In genomic region chr5:90364526-90364925, GRCm38 (mm10) we compare ENCODE assay signal across 8 mouse cellular contexts. TPM values are rescaled to one million over a fixed set of nuclear protein-coding genes. Genes with fewer than 3 reads are reported as not detected.
DNase-seq lines count a peak whose midpoint lies in the region; ATAC-seq lines count a peak whose summit lies in the region.

No protein-coding gene starts in this region.

- peak; percentile 40 for DNase-seq in 3134 (ENCODE audit: extremely low read depth, insufficient read length, low spot score)
- DNase-seq in adrenal gland, adult (ENCODE audit: inconsistent age in 2 of 2, low spot score in 1 of 2) = peak; percentile 74 to 94
- DNase-seq in embryonic facial prominence, embryonic 11.5 days (ENCODE audit: low spot score) = peak; percentile 79
- peak; percentile 81 to 88 for DNase-seq in heart, adult 18-20 months
- DNase-seq in kidney, adult 18-20 months = peak; percentile 73
- DNase-seq in left cerebral cortex, postnatal 4 days = peak; percentile 58
- peak; percentile 91 for DNase-seq in midbrain, embryonic 11.5 days (ENCODE audit: low spot score, missing footprints)
- peak; percentile 67 to 81 for DNase-seq in spleen, postnatal 10 days (ENCODE audit: low spot score in 2 of 2)

- 6% methylated on average over 6 of the region's 6 CpGs for WGBS in embryonic facial prominence, embryonic 11.5 days
- WGBS in midbrain, embryonic 11.5 days = 6% methylated on average over 6 of the region's 6 CpGs

- H3K9me3 ChIP-seq in embryonic facial prominence, embryonic 11.5 days (replicated peaks; ENCODE audit: control insufficient read depth, low read length) = no peaks in the 10 kb centered on the region
- H3K9me3 ChIP-seq in midbrain, embryonic 11.5 days (ENCODE audit: control insufficient read depth, low read length) = no peaks in the 10 kb centered on the region

- intact Hi-C loops in left cerebral cortex, postnatal 4 days (cut with DNase I) = loop anchor here (10.0 kb wide), 1 partner anchor 140 kb away; the partner anchor contains the start of gene Cox18

- H3K9ac ChIP-seq in embryonic facial prominence, embryonic 11.5 days (replicated peaks; ENCODE audit: low read length) = peak overlapping the region; percentile 96
- peak overlapping the region; percentile 97 for H3K9ac ChIP-seq in midbrain, embryonic 11.5 days (ENCODE audit: low read length)

- H3K4me1 ChIP-seq in embryonic facial prominence, embryonic 11.5 days (ENCODE audit: control insufficient read depth, insufficient read depth, low read length) = no peaks in the 10 kb centered on the region
- H3K4me1 ChIP-seq in midbrain, embryonic 11.5 days (ENCODE audit: control insufficient read depth, insufficient read depth, low read length) = peaks cover 9% of the 10 kb centered on the region

- peak overlapping the region; percentile 94 for H3K4me3 ChIP-seq in embryonic facial prominence, embryonic 11.5 days (ENCODE audit: low read depth, low read length)
- H3K4me3 ChIP-seq in midbrain, embryonic 11.5 days (ENCODE audit: low read depth, low read length) = peak overlapping the region; percentile 97

- H3K27ac ChIP-seq in embryonic facial prominence, embryonic 11.5 days (replicated peaks; ENCODE audit: low read depth, low read length) = no peak overlapping the region
- no peak overlapping the region for H3K27ac ChIP-seq in midbrain, embryonic 11.5 days (ENCODE audit: low read depth, low read length)

- H3K4me2 ChIP-seq in embryonic facial prominence, embryonic 11.5 days (ENCODE audit: low read depth, low read length) = peak overlapping the region; percentile 52
- peak overlapping the region; percentile 58 for H3K4me2 ChIP-seq in midbrain, embryonic 11.5 days

- H3K36me3 ChIP-seq in embryonic facial prominence, embryonic 11.5 days (replicated peaks; ENCODE audit: control insufficient read depth, insufficient read depth, low read depth, low read length) = no peaks in the 10 kb centered on the region
- H3K36me3 ChIP-seq in midbrain, embryonic 11.5 days (ENCODE audit: control insufficient read depth, insufficient read depth, low read length) = no peaks in the 10 kb centered on the region

- ATAC-seq in embryonic facial prominence, embryonic 11.5 days (replicated peaks; ENCODE audit: insufficient number of reproducible peaks, low FRiP score, low TSS enrichment, low read depth) = no peak
- ATAC-seq in midbrain, embryonic 11.5 days (ENCODE audit: low FRiP score) = no peak

- H3K27me3 ChIP-seq in embryonic facial prominence, embryonic 11.5 days (ENCODE audit: control insufficient read depth, insufficient read depth, low read length) = no peaks in the 10 kb centered on the region
- H3K27me3 ChIP-seq in midbrain, embryonic 11.5 days (ENCODE audit: control insufficient read depth, insufficient read depth, low read length) = no peaks in the 10 kb centered on the region

RNA-seq across cellular contexts. Expression of gene Ankrd17, which starts 1.9 kb away (rescaled TPM):
- polyA plus RNA-seq in embryonic facial prominence, embryonic 11.5 days (2014; fragmentation: Nextera tagmentation; extraction: Ambion mirVana) = 27.8 and 28.8 TPM in 2 replicates
- total RNA-seq in heart, adult 18-20 months (2021) = 10 to 100 TPM; 61.8 to 67.9 TPM
- 100 to 1,000 TPM; 119 to 122 TPM for total RNA-seq in left cerebral cortex, postnatal 4 days (2021)
- 27.7 and 30.5 TPM in 2 replicates for polyA plus RNA-seq in midbrain, embryonic 11.5 days (2014; fragmentation: Nextera tagmentation; extraction: Ambion mirVana)

RNA-seq across cellular contexts. Expression of gene Gm9958, which starts 2.5 kb away (rescaled TPM):
- 6.5 and 8.4 TPM in 2 replicates for polyA plus RNA-seq in embryonic facial prominence, embryonic 11.5 days (2014; fragmentation: Nextera tagmentation; extraction: Ambion mirVana)
- under 1 TPM; 0.55 to 0.67 TPM for total RNA-seq in heart, adult 18-20 months (2021)
- 1 to 10 TPM; 1.6 to 1.9 TPM for total RNA-seq in left cerebral cortex, postnatal 4 days (2021)
- 8.0 and 9.1 TPM in 2 replicates for polyA plus RNA-seq in midbrain, embryonic 11.5 days (2014; fragmentation: Nextera tagmentation; extraction: Ambion mirVana)

Comparison
In these comparisons a context has a peak if more than half of its experiments do, and no peak if none do; other contexts are left out.
1. DNase-seq: peak in every context shown above with its lines; median percentile 91 in midbrain, embryonic 11.5 days; 84 in heart, adult 18-20 months; 84 in adrenal gland, adult; 79 in embryonic facial prominence, embryonic 11.5 days; 74 in spleen, postnatal 10 days; 73 in kidney, adult 18-20 months; 58 in left cerebral cortex, postnatal 4 days; 40 in 3134.